Mouse (Mus musculus) lung, embryonic 14.5 days (tissue): Measurements from ENCODE around the gene Gnaq. TPM values are rescaled to one million over a fixed set of nuclear protein-coding genes. Genes with fewer than 3 reads are reported as not detected.

ENCODE experiments used
- ATAC-seq: fragments of 200-750 bp; cut with Nextera tagmentation; 2 replicates; pipeline ENCODE4 v1.8.0; 2017; ENCODE audit warnings: mild to moderate bottlenecking, moderate TSS enrichment, moderate library complexity; ENCODE audit not compliant: insufficient read depth
- DNase-seq: peaks from one replicate; pipeline ENCODE4 v3.0.0-alpha.2; 2015
- H3K27ac ChIP-seq: fragments of 300-500 bp; sonication (generic); 2 replicates; pipeline ENCODE4 v1.5.1; 2014; ENCODE audit warnings: low read depth, mild to moderate bottlenecking, moderate library complexity
- H3K27me3 ChIP-seq: fragments of 300-500 bp; sonication (generic); 2 replicates; pipeline ENCODE4 v1.6.1; 2014; ENCODE audit warnings: low read length, control low read depth; ENCODE audit not compliant: insufficient read depth
- H3K36me3 ChIP-seq: fragments of 300-500 bp; sonication (generic); 2 replicates; pipeline ENCODE4 v1.6.1; 2014; ENCODE audit warnings: control low read depth; ENCODE audit not compliant: insufficient read depth
- H3K4me1 ChIP-seq: fragments of 300-500 bp; sonication (generic); 2 replicates; pipeline ENCODE4 v1.6.1; 2014; ENCODE audit warnings: antibody characterized with exemption, control low read depth; ENCODE audit not compliant: insufficient read depth
- H3K4me2 ChIP-seq: fragments of 300-500 bp; sonication (generic); 2 replicates; pipeline ENCODE4 v1.6.1; 2014; ENCODE audit warnings: mild to moderate bottlenecking
- H3K4me3 ChIP-seq: fragments of 300-500 bp; sonication (generic); 2 replicates; pipeline ENCODE4 v1.5.1; 2014; ENCODE audit warnings: low read depth, low read length
- H3K9ac ChIP-seq: fragments of 300-500 bp; sonication (generic); 2 replicates; pipeline ENCODE4 v1.6.1; 2014
- H3K9me3 ChIP-seq: fragments of 300-500 bp; sonication (generic); 2 replicates; pipeline ENCODE4 v1.6.1; 2016; ENCODE audit warnings: low read depth, low read length, control low read depth
- CTCF ChIP-seq: IDR thresholded peaks from 2 replicates; pipeline ENCODE4 v1.5.1; 2016; ENCODE audit warnings: antibody characterized with exemption, low read depth
- WGBS: fragments of 180-500 bp; shearing (Covaris S2); extraction: QIAGEN DNeasy Blood & Tissue Kit; methylation state at CpG from one replicate; pipeline ENCODE4 v1.1.7; 2014; 5-methylcytosine and 5-hydroxymethylcytosine counted together
- polyA plus RNA-seq: library from polyadenylated mRNA; unstranded; fragments of >200 nt; fragmentation: Nextera tagmentation; extraction: Ambion mirVana; gene quantifications from 2 replicates; pipeline ENCODE4 v1.2.1, GENCODE M21; 2014

Gene Gnaq
- polyA plus RNA-seq, 1 experiment from 2014 or later, result 15.9 TPM

- Histone ChIP-seq H3K4me3 (no peak overlapping the region), H3K4me2 (no peak overlapping the region), H3K36me3 (no peaks in the 10 kb centered on the region), H3K9me3 (no peaks in the 10 kb centered on the region), H3K9ac (no peak overlapping the region), H3K4me1 (no peaks in the 10 kb centered on the region), H3K27me3 (no peaks in the 10 kb centered on the region), H3K27ac (no peak overlapping the region)
- no peak for ATAC-seq
- WGBS, result 75% methylated on average over 1 of the region's 1 CpGs
- no peak for DNase-seq
- TF ChIP-seq CTCF, result no peak
Measured at GRCm38 (mm10) chr19:16407727-16408126, 275.1 kb downstream of the Gnaq start.

GRCm38 (mm10) chr19:16411302-16411701 lies 278.7 kb downstream of the Gnaq start:
- Histone ChIP-seq H3K4me1 (no peaks in the 10 kb centered on the region), H3K27ac (no peak overlapping the region), H3K36me3 (no peaks in the 10 kb centered on the region), H3K9me3 (no peaks in the 10 kb centered on the region), H3K27me3 (no peaks in the 10 kb centered on the region), H3K9ac (no peak overlapping the region), H3K4me3 (no peak overlapping the region), H3K4me2 (no peak overlapping the region)
- peak; percentile 75 for ATAC-seq
- TF ChIP-seq CTCF, result no peak
- peak; percentile 26 for DNase-seq

- no peak for ATAC-seq
Measured at GRCm38 (mm10) chr19:16418086-16418663, 285.5 kb downstream of the Gnaq start.

GRCm38 (mm10) chr19:16425596-16425995 lies 293.0 kb downstream of the Gnaq start:
- H3K9ac ChIP-seq, result no peak overlapping the region
- no peaks in the 10 kb centered on the region for H3K36me3 ChIP-seq
- no peaks in the 10 kb centered on the region for H3K27me3 ChIP-seq
- WGBS, result 52% methylated on average over 2 of the region's 2 CpGs
- ATAC-seq (no peak), DNase-seq (no peak)
- TF ChIP-seq CTCF, result no peak
- H3K4me1 ChIP-seq, result no peaks in the 10 kb centered on the region
- H3K4me3 ChIP-seq, result no peak overlapping the region
- peaks cover 6% of the 10 kb centered on the region; the same call in 1 of the 2 replicates for H3K9me3 ChIP-seq
- H3K4me2 ChIP-seq, result no peak overlapping the region
- H3K27ac ChIP-seq, result no peak overlapping the region

More at GRCm38 (mm10) chr19:16418086-16418663, 285.5 kb downstream of the Gnaq start:
- H3K9ac ChIP-seq, result no peak overlapping the region
- TF ChIP-seq CTCF, result no peak
- DNase-seq, result no peak
- no peaks in the 10 kb centered on the region for H3K36me3 ChIP-seq
- no peak overlapping the region for H3K4me3 ChIP-seq
- no peaks in the 10 kb centered on the region for H3K9me3 ChIP-seq
- no peak overlapping the region for H3K27ac ChIP-seq
- H3K4me2 ChIP-seq, result no peak overlapping the region
- no peaks in the 10 kb centered on the region for H3K4me1 ChIP-seq
- WGBS, result 76% methylated on average over 5 of the region's 5 CpGs
- H3K27me3 ChIP-seq, result no peaks in the 10 kb centered on the region

- no peak overlapping the region for H3K4me3 ChIP-seq
- no peak overlapping the region for H3K27ac ChIP-seq
- peaks cover 8% of the 10 kb centered on the region; the same call in 1 of the 2 replicates for H3K4me1 ChIP-seq
- no peak for DNase-seq
- TF ChIP-seq CTCF, result no peak
- no peak for ATAC-seq
- H3K36me3 ChIP-seq, result no peaks in the 10 kb centered on the region
- 79% methylated on average over 8 of the region's 8 CpGs for WGBS
- H3K9me3 ChIP-seq, result peaks cover 6% of the 10 kb centered on the region; the same call in 1 of the 2 replicates
- no peak overlapping the region for H3K4me2 ChIP-seq
- peaks cover 5% of the 10 kb centered on the region for H3K27me3 ChIP-seq
- no peak overlapping the region for H3K9ac ChIP-seq
Measured at GRCm38 (mm10) chr19:16431368-16431767, 298.7 kb downstream of the Gnaq start.

- H3K4me3 ChIP-seq, result peak overlapping the region; percentile 42
- H3K27me3 ChIP-seq, result peaks cover 10% of the 10 kb centered on the region
- WGBS, result 18% methylated on average over 9 of the region's 9 CpGs
- TF ChIP-seq CTCF, result peak; percentile 77
- H3K9me3 ChIP-seq, result no peaks in the 10 kb centered on the region
- ATAC-seq, result peak; percentile 23; the same call in 1 of the 2 replicates
- H3K9ac ChIP-seq, result no peak overlapping the region
- 0 out of 2 replicates have a peak overlapping the region, but pooled peaks have one; percentile 13 for H3K27ac ChIP-seq
- H3K4me1 ChIP-seq, result peaks cover 35% of the 10 kb centered on the region
- DNase-seq, result peak; percentile 88
- peak overlapping the region; percentile 86 for H3K4me2 ChIP-seq
- no peaks in the 10 kb centered on the region for H3K36me3 ChIP-seq
Measured at GRCm38 (mm10) chr19:16434879-16435278, 302.2 kb downstream of the Gnaq start.

- under 1% methylated on average over 27 of the region's 27 CpGs for WGBS
- no peaks in the 10 kb centered on the region for H3K9me3 ChIP-seq
Measured at GRCm38 (mm10) chr19:16435531-16436231, 303.1 kb downstream of the Gnaq start, which contains the start of gene Gna14. Gene Gna14, plus strand, starts transcription at chr19:16435762.

More at GRCm38 (mm10) chr19:16435531-16436231, 303.1 kb downstream of the Gnaq start, which contains the start of gene Gna14:
- Histone ChIP-seq H3K4me2 (peak within 1 kb of the TSS; percentile 86), H3K4me1 (peaks cover 35% of the 10 kb centered on the region), H3K27ac (peak within 1 kb of the TSS; percentile 13; the same call in 1 of the 2 replicates), H3K4me3 (peak within 1 kb of the TSS; percentile 42), H3K36me3 (no peaks in the 10 kb centered on the region), H3K27me3 (peaks cover 10% of the 10 kb centered on the region), H3K9ac (peak within 1 kb of the TSS; percentile 51)
- DNase-seq (peak; percentile 88), ATAC-seq (peak; percentile 75)
- TF ChIP-seq CTCF, result peak; percentile 90
